Mouse (Mus musculus) ovary, adult 10 weeks (tissue): Measurements from ENCODE around the gene Fancf. TPM values are rescaled to one million over a fixed set of nuclear protein-coding genes. Genes with fewer than 3 reads are reported as not detected.

Experiments used
- polyA plus RNA-seq: library from polyadenylated mRNA; stranded (reverse); fragments of 350-450 nt; fragmentation: Illumina TruSeq; extraction: RNeasy Lipid Tissue Mini Kit (QIAGEN cat#74804); gene quantifications from one replicate; pipeline ENCODE4 v1.2.3, GENCODE M21; 2014

The Fancf gene
- 14.5 TPM for polyA plus RNA-seq

GRCm38 (mm10) chr7:51862097-51862492 lies at the start of gene Fancf:
Gene Fancf, minus strand, starts transcription at chr7:51862267.

GRCm38 (mm10) chr7:51861250-51862096 lies 594 bp downstream of the Fancf start, which contains the start of gene Gas2:
Gene Gas2, plus strand, starts transcription at chr7:51862015.

Other genes starting within 250 kb of the Fancf start
- not detected for gene Slc17a6, start 240.3 kb downstream of the Fancf start, polyA plus RNA-seq
- 26.5 TPM for gene Gas2, start 252 bp downstream of the Fancf start, polyA plus RNA-seq
- 39.3 TPM for gene Svip, start 143.8 kb upstream of the Fancf start, polyA plus RNA-seq
- not detected for gene 1700015G11Rik, start 153.5 kb upstream of the Fancf start, polyA plus RNA-seq